Mouse (Mus musculus): ENCODE results near the gene Lexm. TPM values are rescaled to one million over a fixed set of nuclear protein-coding genes. Genes with fewer than 3 reads are reported as not detected.

The Lexm gene
- total and polyA plus RNA-seq, 3 experiments, result 0.19 to 0.21 TPM; not detected in 1

DNA sequence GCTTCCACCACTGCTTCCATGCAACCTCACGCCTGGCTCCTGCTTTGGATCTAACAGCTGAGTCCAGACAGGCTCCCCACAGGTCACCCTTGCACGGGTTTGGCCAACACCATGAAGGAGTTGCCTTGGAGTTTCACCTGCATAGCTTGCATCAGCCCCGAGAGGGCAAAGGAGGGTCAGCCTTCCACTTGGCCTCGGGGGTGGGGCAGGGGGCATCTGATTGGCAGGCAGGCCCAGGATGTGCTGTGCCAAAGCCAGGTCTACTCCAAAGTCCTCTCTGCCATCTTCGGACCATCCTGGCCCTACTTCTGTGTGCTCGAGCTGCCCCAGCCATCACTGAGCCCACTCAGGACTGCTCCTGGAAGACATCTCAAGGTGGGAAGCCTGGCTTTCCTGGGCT lies 30.0 kb downstream of the Lexm start:
- Histone ChIP-seq H3K36me3 (replicated peaks in 1 of 2; ENCODE audit: control insufficient read depth in 1 of 2, insufficient read depth in 1 of 2, low read length in 1 of 2) (peaks cover 45 to 93% of the 10 kb centered on the region in 2 experiments), H3K4me2 (ENCODE audit: insufficient read depth, low read depth, poor library complexity, severe bottlenecking) (no peak overlapping the region), H3K4me3 (replicated peaks in 1 of 3; ENCODE audit: low read depth in 2 of 3, low read length in 2 of 3, poor library complexity in 1 of 3) (no peak overlapping the region), H3K9me3 (replicated peaks; ENCODE audit: low read length) (no peaks in the 10 kb centered on the region), H3K27ac (ENCODE audit: insufficient read depth, low read depth) (no peak overlapping the region), H3K79me2 (replicated peaks; ENCODE audit: control insufficient read depth, extremely low read depth, insufficient read depth, poor library complexity, severe bottlenecking) (no peaks in the 10 kb centered on the region), H3K9ac (ENCODE audit: insufficient read depth, low read depth) (no peak overlapping the region), H3K27me3 (replicated peaks) (no peaks in the 10 kb centered on the region), H3K4me1 (ENCODE audit: control insufficient read depth in 1 of 2, insufficient read depth in 2 of 2) (peaks cover 0 to 51% of the 10 kb centered on the region in 2 experiments; a peak in 2 of 4 replicates)
- DNase-seq (ENCODE audit: extremely low read depth), result no peak
- in situ Hi-C loops (cut with MboI; ENCODE audit: low pct_ligation_motif_present, low pct_unique_long_range_greater_than_20kb, low sequenced_read_pairs), result no loop called here
- dilution Hi-C loops (cut with MboI; ENCODE audit: extremely low pct_ligation_motif_present, extremely low pct_unique_long_range_greater_than_20kb, low sequenced_read_pairs), result no loop called here
- TF ChIP-seq ZMIZ1 (IDR thresholded peaks at IDR 0.05; ENCODE audit: low read depth, low read length) (no peak), TBP (conservative IDR thresholded peaks at IDR 0.05; ENCODE audit: low read depth, low read length) (no peak), ZNF384 (IDR thresholded peaks at IDR 0.05; ENCODE audit: low read depth, low read length) (no peak), ZC3H11A (IDR thresholded peaks at IDR 0.05; ENCODE audit: low read depth, low read length) (no peak), NELFE (IDR thresholded peaks at IDR 0.05; ENCODE audit: low read depth, low read length) (no peak), RCOR1 (conservative IDR thresholded peaks at IDR 0.05; ENCODE audit: low read depth, low read length) (no peak), MYC (IDR thresholded peaks at IDR 0.05; ENCODE audit: low read depth, low read length) (no peak)

DNA sequence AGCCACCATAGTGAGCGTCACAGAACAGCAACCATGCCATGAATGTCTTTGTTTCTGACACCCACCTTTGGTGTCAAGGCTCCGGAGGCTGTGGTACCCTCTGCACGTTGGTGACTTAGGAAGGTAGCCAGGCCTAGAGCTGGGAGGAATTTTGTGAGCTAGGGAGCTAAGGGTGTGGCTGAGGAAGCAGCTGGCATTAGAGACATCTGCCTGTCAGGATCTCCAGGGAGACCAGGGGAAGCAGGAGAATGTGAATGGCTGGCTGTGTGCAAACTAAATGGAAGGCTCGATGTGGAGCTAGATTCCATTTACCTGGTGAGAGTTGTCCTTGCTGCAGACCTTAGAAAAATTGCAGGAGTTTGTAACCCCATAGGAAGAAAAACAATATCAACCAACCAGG lies 32.4 kb downstream of the Lexm start:
- DNase-seq (ENCODE audit: extremely low read depth), result no peak
- peaks cover 0 to 45% of the 10 kb centered on the region in 2 experiments; a peak in 2 of 4 replicates for H3K4me1 ChIP-seq (ENCODE audit: control insufficient read depth in 1 of 2, insufficient read depth in 2 of 2)
- H3K4me2 ChIP-seq (ENCODE audit: insufficient read depth, low read depth, poor library complexity, severe bottlenecking), result no peak overlapping the region
- in situ Hi-C loops (cut with MboI; ENCODE audit: low pct_ligation_motif_present, low pct_unique_long_range_greater_than_20kb, low sequenced_read_pairs), result no loop called here
- no peak overlapping the region for H3K27ac ChIP-seq (ENCODE audit: insufficient read depth, low read depth)
- H3K36me3 ChIP-seq (replicated peaks in 1 of 2; ENCODE audit: control insufficient read depth in 1 of 2, insufficient read depth in 1 of 2, low read length in 1 of 2), result peaks cover 52 to 97% of the 10 kb centered on the region in 2 experiments
- dilution Hi-C loops (cut with MboI; ENCODE audit: extremely low pct_ligation_motif_present, extremely low pct_unique_long_range_greater_than_20kb, low sequenced_read_pairs), result no loop called here
- no peak overlapping the region for H3K4me3 ChIP-seq (replicated peaks in 1 of 3; ENCODE audit: low read depth in 2 of 3, low read length in 2 of 3, poor library complexity in 1 of 3)
- no peak overlapping the region for H3K9ac ChIP-seq (ENCODE audit: insufficient read depth, low read depth)
- no peaks in the 10 kb centered on the region for H3K27me3 ChIP-seq (replicated peaks)
- no peak for TF ChIP-seq BHLHE40 (IDR thresholded peaks at IDR 0.05; ENCODE audit: low read depth, low read length)
- no peak for TF ChIP-seq JUND (conservative IDR thresholded peaks at IDR 0.05; ENCODE audit: low read depth, low read length)
- no peak for TF ChIP-seq E2F4 (IDR thresholded peaks at IDR 0.05; ENCODE audit: insufficient replicate concordance, low read depth, low read length)
- no peak for TF ChIP-seq ZC3H11A (IDR thresholded peaks at IDR 0.05; ENCODE audit: low read depth, low read length)
- TF ChIP-seq UBTF (IDR thresholded peaks at IDR 0.05; ENCODE audit: low read depth, low read length), result no peak
- TF ChIP-seq MXI1 (IDR thresholded peaks at IDR 0.05; ENCODE audit: low read depth, low read length), result no peak
- TF ChIP-seq TCF12 (IDR thresholded peaks at IDR 0.05; ENCODE audit: low read depth, low read length), result no peak
- no peak for TF ChIP-seq NRF1 (IDR thresholded peaks at IDR 0.05; ENCODE audit: low read depth, low read length)
- TF ChIP-seq CTCF (conservative IDR thresholded peaks at IDR 0.05 in 1 of 2, IDR thresholded peaks at IDR 0.05 in 1 of 2; ENCODE audit: low read depth in 2 of 2, low read length in 2 of 2), result no peak
- TF ChIP-seq SIN3A (IDR thresholded peaks at IDR 0.05; ENCODE audit: low read length), result no peak
- no peak for TF ChIP-seq CHD1 (IDR thresholded peaks at IDR 0.05; ENCODE audit: low read depth, low read length)
- TF ChIP-seq ZMIZ1 (IDR thresholded peaks at IDR 0.05; ENCODE audit: low read depth, low read length), result no peak
- no peak for TF ChIP-seq MAX (IDR thresholded peaks at IDR 0.05; ENCODE audit: low read length)
- no peak for TF ChIP-seq HCFC1 (IDR thresholded peaks at IDR 0.05; ENCODE audit: low read depth, low read length)
- TF ChIP-seq USF1 (IDR thresholded peaks at IDR 0.05; ENCODE audit: low read depth, low read length), result no peak
- no peaks in the 10 kb centered on the region for H3K9me3 ChIP-seq (replicated peaks; ENCODE audit: low read length)
- no peaks in the 10 kb centered on the region for H3K79me2 ChIP-seq (replicated peaks; ENCODE audit: control insufficient read depth, extremely low read depth, insufficient read depth, poor library complexity, severe bottlenecking)
